Mouse (Mus musculus) liver, adult 10 weeks (tissue): ENCODE measurements around the gene H3f3a. TPM values are rescaled to one million over a fixed set of nuclear protein-coding genes. Genes with fewer than 3 reads are reported as not detected.

Source experiments
- polyA plus RNA-seq: library from polyadenylated mRNA; stranded (reverse); fragments of 350-450 nt; fragmentation: Illumina TruSeq; extraction: RNeasy Lipid Tissue Mini Kit (QIAGEN cat#74804); gene quantifications from one replicate; pipeline ENCODE4 v1.2.3, GENCODE M21; 2014; ENCODE audit warnings: low read depth, low replicate concordance

H3f3a gene
- polyA plus RNA-seq, result 413 TPM

GRCm38 (mm10) chr1:180813885-180814740, at the start of gene H3f3a:
Gene H3f3a, minus strand, starts transcription at chr1:180813943.

GRCm38 (mm10) chr1:180850316-180851270, 36.9 kb upstream of the H3f3a start, which contains the start of gene Sde2:
Gene Sde2, plus strand, starts transcription at chr1:180851127.

Other genes starting within 250 kb of the H3f3a start
- gene Parp1, start 245.0 kb downstream of the H3f3a start, polyA plus RNA-seq, result 9.1 TPM
- gene Lin9, start 172.8 kb downstream of the H3f3a start, polyA plus RNA-seq, result 3.4 TPM
- gene Mixl1, start 116.9 kb downstream of the H3f3a start, polyA plus RNA-seq, result not detected
- gene Acbd3, start 87.9 kb downstream of the H3f3a start, polyA plus RNA-seq, result 20.4 TPM
- gene Sde2, start 37.2 kb upstream of the H3f3a start, polyA plus RNA-seq, result 8.1 TPM
- not detected for gene Lefty2, start 79.2 kb upstream of the H3f3a start, polyA plus RNA-seq
- 0.50 TPM for gene Pycr2, start 90.3 kb upstream of the H3f3a start, polyA plus RNA-seq
- gene Lefty1, start 121.1 kb upstream of the H3f3a start, polyA plus RNA-seq, result not detected
- 1.9 TPM for gene Tmem63a, start 128.4 kb upstream of the H3f3a start, polyA plus RNA-seq
- gene Ephx1, start 207.0 kb upstream of the H3f3a start, polyA plus RNA-seq, result 170 TPM
- gene 9130409I23Rik, start 237.3 kb upstream of the H3f3a start, polyA plus RNA-seq, result 27.8 TPM